Mouse (Mus musculus) small intestine, adult 2 months (tissue): ENCODE measurements around the gene Olfr1181. TPM values are rescaled to one million over a fixed set of nuclear protein-coding genes. Genes with fewer than 3 reads are reported as not detected.
"Not testable (repeated sequence)": the region's sequence is repeated elsewhere in the genome, so short reads cannot be mapped to it uniquely, and the experiment has no call there.

ENCODE experiments used
- H3K27ac ChIP-seq: fragments of 200-500 bp; 2 replicates; pipeline ENCODE4 v1.5.1; 2012; ENCODE audit warnings: low read depth, low read length, control low read depth, inconsistent platforms; ENCODE audit not compliant: insufficient read depth
- H3K27me3 ChIP-seq: fragments of 200-500 bp; 2 replicates; pipeline ENCODE4 v1.6.1; 2012; ENCODE audit warnings: mild to moderate bottlenecking, moderate library complexity, low read length, inconsistent platforms; ENCODE audit not compliant: control insufficient read depth, insufficient read depth
- H3K36me3 ChIP-seq: fragments of 200-500 bp; 2 replicates; pipeline ENCODE4 v1.6.1; 2012; ENCODE audit warnings: mild to moderate bottlenecking, low read length, control low read depth, inconsistent platforms; ENCODE audit not compliant: control insufficient read depth, insufficient read depth
- H3K4me1 ChIP-seq: fragments of 200-500 bp; 2 replicates; pipeline ENCODE4 v1.6.1; 2012; ENCODE audit warnings: low read length, inconsistent platforms, mixed read lengths; ENCODE audit not compliant: control insufficient read depth, insufficient read depth, insufficient read length
- H3K4me3 ChIP-seq: fragments of 200-500 bp; 2 replicates; pipeline ENCODE4 v1.5.1; 2012; ENCODE audit warnings: low read depth, mild to moderate bottlenecking, control low read depth, inconsistent platforms, low read length, moderate library complexity
- CTCF ChIP-seq: fragments of 200-500 bp; IDR thresholded peaks from 2 replicates; pipeline ENCODE4 v1.5.1; 2012; ENCODE audit warnings: low read depth, mild to moderate bottlenecking, control low read depth, inconsistent platforms, low read length, moderate library complexity, mixed read lengths; ENCODE audit not compliant: insufficient replicate concordance, insufficient read length; ENCODE audit errors: extremely low read depth
- POLR2A ChIP-seq: fragments of 200-500 bp; IDR thresholded peaks from 2 replicates; pipeline ENCODE4 v1.6.1; 2012; ENCODE audit warnings: low read depth, mild to moderate bottlenecking, control low read depth, inconsistent platforms, low read length, moderate library complexity
- WGBS: fragments of 180-500 bp; shearing (Covaris S2); methylation state at CpG from one replicate; pipeline ENCODE4 v1.1.7; 2018; 5-methylcytosine and 5-hydroxymethylcytosine counted together
- polyA plus RNA-seq: library from polyadenylated mRNA; depleted of rRNA; stranded (reverse); fragments of >200 nt; gene quantifications from 2 replicates; pipeline ENCODE4 v1.2.3, GENCODE M21; 2012; rRNA removed

Olfr1181 gene
- not detected in 2 replicates for polyA plus RNA-seq

- Histone ChIP-seq H3K27me3 (no peaks in the 10 kb centered on the region), H3K4me3 (no peak within 1 kb of the TSS), H3K4me1 (no peaks in the 10 kb centered on the region), H3K36me3 (no peaks in the 10 kb centered on the region), H3K27ac (no peak within 1 kb of the TSS)
- TF ChIP-seq POLR2A (no peak), CTCF (no peak)
- WGBS, result 88% methylated on average over 1 of the region's 1 CpGs
These were observed at the start of gene Olfr1181 for GRCm38 (mm10) chr2:88426071-88426470. Gene Olfr1181 (minus strand): TSS chr2:88426171.

- H3K4me1 ChIP-seq, H3K36me3 ChIP-seq, H3K27me3 ChIP-seq, H3K4me3 ChIP-seq, H3K27ac ChIP-seq: not testable (repeated sequence)
- 81% methylated on average over 1 of the region's 1 CpGs for WGBS
These were observed 28.6 kb upstream of the Olfr1181 start, which contains the start of gene Olfr1183 for GRCm38 (mm10) chr2:88454567-88454966. Gene Olfr1183 (plus strand): TSS chr2:88454867.

- WGBS, result 89% methylated on average over 1 of the region's 1 CpGs
- TF ChIP-seq POLR2A (no peak), CTCF (no peak)
- Histone ChIP-seq H3K36me3 (no peaks in the 10 kb centered on the region), H3K27ac (no peak within 1 kb of the TSS), H3K27me3 (no peaks in the 10 kb centered on the region), H3K4me3 (no peak within 1 kb of the TSS), H3K4me1 (no peaks in the 10 kb centered on the region)
These were observed 23.1 kb upstream of the Olfr1181 start, which contains the start of gene Gm13757 for GRCm38 (mm10) chr2:88449031-88449430. Gene Gm13757 (minus strand): TSS chr2:88449131.

GRCm38 (mm10) chr2:88419051-88419450 lies 6.9 kb downstream of the Olfr1181 start, which contains the start of gene Olfr1180:
Gene Olfr1180 (minus strand): TSS chr2:88419151.
- Histone ChIP-seq H3K36me3 (no peaks in the 10 kb centered on the region), H3K4me3 (no peak within 1 kb of the TSS), H3K27me3 (no peaks in the 10 kb centered on the region), H3K27ac (no peak within 1 kb of the TSS), H3K4me1 (no peaks in the 10 kb centered on the region)
- no peak for TF ChIP-seq POLR2A
- TF ChIP-seq CTCF, result no peak
- WGBS, result 70% methylated on average over 2 of the region's 2 CpGs

- Histone ChIP-seq H3K4me1 (no peaks in the 10 kb centered on the region), H3K27ac (no peak within 1 kb of the TSS), H3K4me3 (no peak within 1 kb of the TSS), H3K36me3 (no peaks in the 10 kb centered on the region), H3K27me3 (no peaks in the 10 kb centered on the region)
- WGBS, result 74% methylated on average over 3 of the region's 3 CpGs
- TF ChIP-seq POLR2A, result no peak
- TF ChIP-seq CTCF, result no peak
These were observed 19.6 kb downstream of the Olfr1181 start, which contains the start of gene Olfr1179 for GRCm38 (mm10) chr2:88406353-88406752. Gene Olfr1179 (minus strand): TSS chr2:88406453.

GRCm38 (mm10) chr2:88386762-88387161 lies 39.2 kb downstream of the Olfr1181 start, which contains the start of gene Olfr1178:
Gene Olfr1178 (plus strand): TSS chr2:88387062.
- no peak for TF ChIP-seq CTCF
- TF ChIP-seq POLR2A, result no peak
- Histone ChIP-seq H3K4me1 (no peaks in the 10 kb centered on the region), H3K27me3 (no peaks in the 10 kb centered on the region), H3K36me3 (no peaks in the 10 kb centered on the region), H3K4me3 (no peak within 1 kb of the TSS), H3K27ac (no peak within 1 kb of the TSS)
- 75% methylated on average over 1 of the region's 1 CpGs for WGBS

Other genes with a start within 250 kb of the Olfr1181 start
- not detected in 2 replicates for gene Olfr1168, start 244.3 kb downstream of the Olfr1181 start, polyA plus RNA-seq
- gene Olfr1170, start 197.8 kb downstream of the Olfr1181 start, polyA plus RNA-seq, result not detected in 2 replicates
- not detected in 2 replicates for gene Olfr1173, start 146.3 kb downstream of the Olfr1181 start, polyA plus RNA-seq
- gene Olfr1174-ps, start 111.0 kb downstream of the Olfr1181 start, polyA plus RNA-seq, result not detected in 2 replicates
- gene Olfr1175-ps, start 99.0 kb downstream of the Olfr1181 start, polyA plus RNA-seq, result not detected in 2 replicates
- gene Olfr1176, start 89.5 kb downstream of the Olfr1181 start, polyA plus RNA-seq, result not detected in 2 replicates
- not detected in 2 replicates for gene Olfr1177-ps, start 79.7 kb downstream of the Olfr1181 start, polyA plus RNA-seq
- not detected in 2 replicates for gene Olfr1178, start 39.1 kb downstream of the Olfr1181 start, polyA plus RNA-seq
- gene Olfr1179, start 19.7 kb downstream of the Olfr1181 start, polyA plus RNA-seq, result not detected in 2 replicates
- not detected in 2 replicates for gene Olfr1180, start 7.0 kb downstream of the Olfr1181 start, polyA plus RNA-seq
- gene Gm13757, start 23.0 kb upstream of the Olfr1181 start, polyA plus RNA-seq, result not detected in 2 replicates
- not detected in 2 replicates for gene Olfr1183, start 28.7 kb upstream of the Olfr1181 start, polyA plus RNA-seq
- not detected in 2 replicates for gene Olfr1184, start 57.4 kb upstream of the Olfr1181 start, polyA plus RNA-seq
- gene Olfr1185-ps1, start 67.1 kb upstream of the Olfr1181 start, polyA plus RNA-seq, result not detected in 2 replicates
- gene Olfr1186, start 92.4 kb upstream of the Olfr1181 start, polyA plus RNA-seq, result not detected in 2 replicates
- not detected in 2 replicates for gene Olfr1188, start 130.8 kb upstream of the Olfr1181 start, polyA plus RNA-seq
- not detected in 2 replicates for gene Olfr1189, start 160.3 kb upstream of the Olfr1181 start, polyA plus RNA-seq
- not detected in 2 replicates for gene Olfr1191-ps1, start 214.4 kb upstream of the Olfr1181 start, polyA plus RNA-seq
- not detected in 2 replicates for gene Olfr1192-ps1, start 222.3 kb upstream of the Olfr1181 start, polyA plus RNA-seq
- gene Olfr1193, start 249.5 kb upstream of the Olfr1181 start, polyA plus RNA-seq, result not detected in 2 replicates